Mouse (Mus musculus): ENCODE measurements around the gene Larp1b.

GRCm38 (mm10) chr3:40991541-40991940, 41.9 kb downstream of the Larp1b start:
- no peak for TF ChIP-seq CTCF (IDR thresholded peaks at IDR 0.05; ENCODE audit: low read depth)
- TF ChIP-seq EP300 (IDR thresholded peaks at IDR 0.05; ENCODE audit: low read depth) = no peak

Measured in heart, postnatal 0 days (tissue).